Comparison of ENCODE assay signal across 29 mouse cellular contexts in genomic region chr12:85625852-85626251, GRCm38 (mm10). TPM values are rescaled to one million over a fixed set of nuclear protein-coding genes. Genes with fewer than 3 reads are reported as not detected.
DNase-seq lines count a peak whose midpoint lies in the region; ATAC-seq and TF ChIP-seq lines count a peak whose summit lies in the region.
"Had no signal": no experiment of that assay in that cellular context is flagged by ENCODE, and none has a peak within 500 bp of the region (broad histone marks: within the 10 kb centered on the region; RNA-seq: fewer than 3 reads in every experiment).

No protein-coding gene starts in this region.

- H3K27me3 ChIP-seq in forebrain, embryonic 10.5 days (ENCODE audit: poor library complexity, severe bottlenecking) = no peaks in the 10 kb centered on the region
- H3K27me3 ChIP-seq in forebrain, embryonic 16.5 days (replicated peaks; ENCODE audit: control insufficient read depth, insufficient read depth, low read length) = no peaks in the 10 kb centered on the region
- H3K27me3 ChIP-seq in E14TG2a.4 (ENCODE audit: insufficient read depth, low read length) = 0 out of 2 replicates have a peak, but pooled peaks cover 3% of the 10 kb centered on the region
- H3K27me3 ChIP-seq in embryonic facial prominence, embryonic 15.5 days = no peaks in the 10 kb centered on the region
- no peaks in the 10 kb centered on the region for H3K27me3 ChIP-seq in midbrain, embryonic 16.5 days (ENCODE audit: control insufficient read depth, insufficient read depth, low read depth, low read length)
- H3K27me3 ChIP-seq: CH12.LX; forebrain, embryonic 15.5 days; heart, embryonic 13.5 days; limb, embryonic 15.5 days; neural tube, embryonic 13.5 days had no signal

- no peak overlapping the region for H3K9ac ChIP-seq in forebrain, embryonic 16.5 days (replicated peaks; ENCODE audit: low read depth, low read length)
- H3K9ac ChIP-seq in embryonic facial prominence, embryonic 15.5 days = no peak overlapping the region
- no peak overlapping the region for H3K9ac ChIP-seq in midbrain, embryonic 16.5 days (ENCODE audit: low read depth, low read length)
- H3K9ac ChIP-seq: forebrain, embryonic 15.5 days; heart, embryonic 13.5 days; limb, embryonic 15.5 days; liver, embryonic 14.5 days; neural tube, embryonic 13.5 days had no signal

- H3K36me3 ChIP-seq in forebrain, embryonic 10.5 days (replicated peaks) = no peaks in the 10 kb centered on the region
- H3K36me3 ChIP-seq in forebrain, embryonic 16.5 days (ENCODE audit: control insufficient read depth, insufficient read depth) = no peaks in the 10 kb centered on the region
- no peaks in the 10 kb centered on the region for H3K36me3 ChIP-seq in E14TG2a.4 (ENCODE audit: insufficient read depth, low read length)
- 0 out of 2 replicates have a peak, but pooled peaks cover 3% of the 10 kb centered on the region for H3K36me3 ChIP-seq in embryonic facial prominence, embryonic 15.5 days
- H3K36me3 ChIP-seq in midbrain, embryonic 16.5 days (ENCODE audit: control insufficient read depth, insufficient read depth, low read length) = no peaks in the 10 kb centered on the region
- H3K36me3 ChIP-seq: forebrain, embryonic 15.5 days; midbrain, embryonic 10.5 days had no signal

- WGBS in forebrain, embryonic 10.5 days = 53% methylated on average over 5 of the region's 5 CpGs
- 62% methylated on average over 5 of the region's 5 CpGs for WGBS in forebrain, embryonic 16.5 days
- WGBS in embryonic facial prominence, embryonic 15.5 days = 25% methylated on average over 5 of the region's 5 CpGs
- 62% methylated on average over 5 of the region's 5 CpGs for WGBS in midbrain, embryonic 16.5 days

- H3K4me2 ChIP-seq in forebrain, embryonic 16.5 days (ENCODE audit: low read length) = no peak overlapping the region
- no peak overlapping the region for H3K4me2 ChIP-seq in embryonic facial prominence, embryonic 15.5 days (replicated peaks)
- H3K4me2 ChIP-seq in midbrain, embryonic 16.5 days (ENCODE audit: low read length) = no peak overlapping the region
- H3K4me2 ChIP-seq: forebrain, embryonic 15.5 days; heart, embryonic 13.5 days; limb, embryonic 15.5 days; neural tube, embryonic 13.5 days had no signal

- no peak for TF ChIP-seq CTCF in E14TG2a.4 (conservative IDR thresholded peaks at IDR 0.05; ENCODE audit: low read length)

- no peak for ATAC-seq in forebrain, embryonic 16.5 days
- peak; percentile 32; the same call in 1 of the 2 replicates for ATAC-seq in embryonic facial prominence, embryonic 15.5 days (ENCODE audit: insufficient number of reproducible peaks, low FRiP score, low TSS enrichment, low read depth)
- no peak for ATAC-seq in midbrain, embryonic 16.5 days
- ATAC-seq: forebrain, embryonic 15.5 days; hindbrain, embryonic 16.5 days had no signal

- H3K27ac ChIP-seq in forebrain, embryonic 10.5 days = peak overlapping the region; percentile 51; the same call in 1 of the 2 replicates
- no peak overlapping the region for H3K27ac ChIP-seq in forebrain, embryonic 16.5 days (ENCODE audit: low read length)
- H3K27ac ChIP-seq in embryonic facial prominence, embryonic 15.5 days (replicated peaks) = no peak overlapping the region
- H3K27ac ChIP-seq in midbrain, embryonic 16.5 days (ENCODE audit: low read length) = no peak overlapping the region
- H3K27ac ChIP-seq: forebrain, embryonic 15.5 days; gastrocnemius, adult 2 months; heart, adult 2 months; heart, embryonic 13.5 days; kidney, postnatal 0 days; limb, embryonic 15.5 days; liver, embryonic 14.5 days; midbrain, embryonic 10.5 days; neural tube, embryonic 13.5 days had no signal

- no peak for DNase-seq in forebrain, embryonic 10.5 days (ENCODE audit: extremely low spot score, low spot score)
- DNase-seq in ZHBTc4 (ENCODE audit: low read depth, low spot score) = peak; percentile 61
- DNase-seq in kidney, postnatal 4 days = no peak
- DNase-seq: adrenal gland, adult 8-10 months; cerebellum, adult 8-10 months; cerebellum, postnatal 36 days; embryo, embryonic 11 days; gastrocnemius, adult 2 months; gastrocnemius, postnatal 36 days; heart, adult 2 months; heart, postnatal 10 days; kidney, adult 2 months; layer of hippocampus, postnatal 36 days; left cerebral cortex, postnatal 4 days; lung, adult 2 months; lung, postnatal 14 days had no signal

- no peaks in the 10 kb centered on the region for H3K9me3 ChIP-seq in forebrain, embryonic 10.5 days
- no peaks in the 10 kb centered on the region for H3K9me3 ChIP-seq in forebrain, embryonic 16.5 days (ENCODE audit: control insufficient read depth, low read length)
- H3K9me3 ChIP-seq in E14TG2a.4 (ENCODE audit: low read length) = no peaks in the 10 kb centered on the region
- H3K9me3 ChIP-seq in embryonic facial prominence, embryonic 15.5 days (replicated peaks) = no peaks in the 10 kb centered on the region
- no peaks in the 10 kb centered on the region for H3K9me3 ChIP-seq in midbrain, embryonic 16.5 days (replicated peaks; ENCODE audit: control insufficient read depth, low read length, poor library complexity, severe bottlenecking)
- H3K9me3 ChIP-seq: forebrain, embryonic 15.5 days; heart, embryonic 13.5 days; limb, embryonic 15.5 days; midbrain, embryonic 10.5 days; neural tube, embryonic 13.5 days had no signal

- H3K4me3 ChIP-seq in forebrain, embryonic 10.5 days = no peak overlapping the region
- no peak overlapping the region for H3K4me3 ChIP-seq in forebrain, embryonic 16.5 days (replicated peaks; ENCODE audit: low read length)
- H3K4me3 ChIP-seq in E14TG2a.4 (replicated peaks; ENCODE audit: low read length) = peak overlapping the region; percentile 1; the same call in 1 of the 2 replicates
- no peak overlapping the region for H3K4me3 ChIP-seq in embryonic facial prominence, embryonic 15.5 days (replicated peaks)
- H3K4me3 ChIP-seq in midbrain, embryonic 16.5 days (ENCODE audit: low read depth, low read length) = no peak overlapping the region
- H3K4me3 ChIP-seq: forebrain, embryonic 15.5 days; gastrocnemius, adult 2 months; heart, adult 2 months; heart, embryonic 13.5 days; limb, embryonic 15.5 days; midbrain, embryonic 10.5 days; neural tube, embryonic 13.5 days had no signal

- H3K4me1 ChIP-seq in forebrain, embryonic 10.5 days = peaks cover 26% of the 10 kb centered on the region
- peaks cover 4% of the 10 kb centered on the region; the same call in 1 of the 2 replicates for H3K4me1 ChIP-seq in forebrain, embryonic 16.5 days (replicated peaks; ENCODE audit: control insufficient read depth, insufficient read depth, low read length)
- H3K4me1 ChIP-seq in E14TG2a.4 (replicated peaks; ENCODE audit: low read depth, low read length) = peaks cover 88% of the 10 kb centered on the region
- peaks cover 28% of the 10 kb centered on the region for H3K4me1 ChIP-seq in embryonic facial prominence, embryonic 15.5 days
- peaks cover 2% of the 10 kb centered on the region for H3K4me1 ChIP-seq in midbrain, embryonic 16.5 days (ENCODE audit: control insufficient read depth, insufficient read depth, low read length)

RNA-seq across cellular contexts. Expression of gene Jdp2, which starts 27.0 kb away (rescaled TPM):
- polyA plus RNA-seq in forebrain, embryonic 10.5 days (2016; fragmentation: Nextera tagmentation; extraction: Ambion mirVana) = 0.12 and 0.15 TPM in 2 replicates
- 0.56 and 0.66 TPM in 2 replicates for polyA plus RNA-seq in forebrain, embryonic 16.5 days (2015; fragmentation: Nextera tagmentation; extraction: Ambion mirVana)
- polyA plus RNA-seq in embryonic facial prominence, embryonic 15.5 days (2015; fragmentation: Nextera tagmentation; extraction: Ambion mirVana) = 0.72 and 1.1 TPM in 2 replicates
- 0.36 and 0.57 TPM in 2 replicates for polyA plus RNA-seq in midbrain, embryonic 16.5 days (2015; fragmentation: Nextera tagmentation; extraction: Ambion mirVana)
